Mouse (Mus musculus): Measurements from ENCODE around the gene Frat2.

DNA sequence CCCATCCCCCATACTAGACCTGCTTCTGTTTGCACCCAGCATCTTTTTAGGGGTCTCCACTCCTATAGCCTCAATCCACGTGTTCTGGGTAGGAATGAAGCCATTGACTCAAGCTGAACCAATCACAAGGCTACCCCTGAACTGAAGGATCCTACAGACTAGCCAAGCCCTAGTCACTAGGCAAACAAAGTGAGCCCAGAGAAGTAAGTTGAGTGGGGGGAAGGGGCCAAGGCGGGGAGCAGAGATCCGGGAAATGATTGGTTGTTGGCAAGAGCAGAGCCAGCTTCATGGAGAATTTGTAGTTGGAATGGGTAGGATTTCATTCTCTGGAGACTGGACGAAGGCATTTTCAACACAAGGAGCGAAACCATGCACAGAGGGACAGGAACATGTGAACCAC is 31.0 kb downstream of the Frat2 start:
- TF ChIP-seq POLR2A (IDR thresholded peaks at IDR 0.05; ENCODE audit: borderline replicate concordance, extremely low read depth, insufficient read depth, insufficient read length, poor library complexity, severe bottlenecking) = no peak
- no peak for TF ChIP-seq CTCF (IDR thresholded peaks at IDR 0.05; ENCODE audit: borderline replicate concordance, extremely low read depth, insufficient read depth, insufficient read length)
